ENCODE assay signal across 8 mouse cellular contexts in the genomic region with DNA sequence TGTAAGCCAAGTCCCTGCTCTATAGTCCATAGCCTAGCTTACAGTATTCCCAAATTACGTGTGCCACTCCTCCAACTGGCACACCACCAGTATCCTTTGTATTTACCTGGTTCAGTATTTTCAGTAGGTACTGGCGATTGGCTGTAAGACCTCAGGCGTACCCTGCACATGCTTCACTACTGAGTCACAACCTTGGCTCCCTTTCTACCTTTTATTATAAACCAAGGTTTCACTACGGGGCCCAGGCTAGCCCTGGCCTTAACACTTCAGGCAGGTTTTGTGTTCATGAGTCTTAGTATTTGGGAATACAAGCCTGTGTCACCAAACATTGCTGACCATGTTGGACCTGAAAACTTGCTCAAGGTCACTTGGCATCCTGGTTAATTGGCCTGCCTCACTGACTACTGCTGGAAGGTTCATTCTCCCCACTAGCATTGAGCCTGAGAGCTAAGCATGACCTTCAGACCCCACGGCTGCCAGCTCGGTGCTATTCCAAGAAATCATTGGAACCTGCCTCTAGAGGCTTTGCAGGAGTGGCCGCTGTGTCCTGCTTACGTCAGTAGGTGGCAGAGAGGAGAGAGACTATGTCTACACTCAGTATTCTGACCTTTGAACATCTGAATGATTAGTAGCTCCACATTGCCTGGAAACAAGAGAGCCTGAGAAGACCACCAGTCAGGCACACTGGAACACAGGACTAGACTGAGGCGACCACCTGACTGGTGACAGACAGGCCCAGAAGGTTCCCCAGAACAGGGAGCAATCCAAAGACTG.
A peak's percentile ranks its signal among the peaks of the same experiment; 100 is the strongest.
DNase-seq lines count a peak whose midpoint lies in the region; ATAC-seq lines count a peak whose summit lies in the region.

No protein-coding gene starts in this region.

- no peaks in the 10 kb centered on the region for H3K27me3 ChIP-seq in forebrain, embryonic 13.5 days
- H3K27me3 ChIP-seq in forebrain, embryonic 12.5 days, result no peaks in the 10 kb centered on the region

- no peak overlapping the region for H3K4me2 ChIP-seq in forebrain, embryonic 13.5 days
- no peak overlapping the region for H3K4me2 ChIP-seq in forebrain, embryonic 12.5 days

- ATAC-seq in forebrain, embryonic 13.5 days, result peak; percentile 36
- no peak for ATAC-seq in forebrain, embryonic 12.5 days (ENCODE audit: low FRiP score)

- H3K27ac ChIP-seq in forebrain, embryonic 13.5 days, result no peak overlapping the region
- H3K27ac ChIP-seq in forebrain, embryonic 12.5 days, result no peak overlapping the region

- H3K9me3 ChIP-seq in forebrain, embryonic 13.5 days (replicated peaks), result no peaks in the 10 kb centered on the region
- no peaks in the 10 kb centered on the region for H3K9me3 ChIP-seq in forebrain, embryonic 12.5 days

- DNase-seq in brain, adult 2 months (ENCODE audit: low read depth, low spot score), result peak; percentile 53
- DNase-seq in heart, postnatal 4 days, result peak; percentile 60
- DNase-seq in liver, result peak; percentile 14
- no peak for DNase-seq in lung, postnatal 25 days (ENCODE audit: low spot score)
- DNase-seq in right cerebral cortex, postnatal 4 days, result no peak
- no peak for DNase-seq in left cerebral cortex, adult 11 months (ENCODE audit: low spot score)

- peaks cover 51% of the 10 kb centered on the region for H3K36me3 ChIP-seq in forebrain, embryonic 13.5 days (ENCODE audit: poor library complexity, severe bottlenecking)
- peaks cover 32% of the 10 kb centered on the region for H3K36me3 ChIP-seq in forebrain, embryonic 12.5 days (replicated peaks)

- WGBS in forebrain, embryonic 13.5 days, result 77% methylated on average over 9 of the region's 9 CpGs
- 80% methylated on average over 9 of the region's 9 CpGs for WGBS in forebrain, embryonic 12.5 days

- H3K9ac ChIP-seq in forebrain, embryonic 13.5 days, result no peak overlapping the region
- H3K9ac ChIP-seq in forebrain, embryonic 12.5 days, result no peak overlapping the region

- no peaks in the 10 kb centered on the region for H3K4me1 ChIP-seq in forebrain, embryonic 13.5 days
- H3K4me1 ChIP-seq in forebrain, embryonic 12.5 days, result no peaks in the 10 kb centered on the region

- H3K4me3 ChIP-seq in forebrain, embryonic 13.5 days, result no peak overlapping the region
- H3K4me3 ChIP-seq in forebrain, embryonic 12.5 days (replicated peaks), result no peak overlapping the region

Comparison
In these comparisons a context has a peak if more than half of its experiments do, and no peak if none do; other contexts are left out.
1. DNase-seq: peak in brain, adult 2 months (single experiment), heart, postnatal 4 days (single experiment) and liver (single experiment); none in lung, postnatal 25 days (single experiment), right cerebral cortex, postnatal 4 days (single experiment) and left cerebral cortex, adult 11 months (single experiment).